Mouse (Mus musculus) G1E (cell line): Measurements from ENCODE around the gene Ccdc106.

Experiments
- CTCF ChIP-seq: IDR thresholded peaks from 2 replicates; pipeline ENCODE4 v1.5.1; 2012; ENCODE audit warnings: low read depth, low read length, inconsistent platforms, mixed read lengths
- GATA2 ChIP-seq: IDR thresholded peaks from 2 replicates; pipeline ENCODE4 v1.6.1; 2012; ENCODE audit warnings: low read depth, low read length, inconsistent platforms, borderline replicate concordance
- POLR2AphosphoS5 ChIP-seq: IDR thresholded peaks from 2 replicates; pipeline ENCODE4 v1.6.1; 2012; ENCODE audit warnings: low read depth, low read length, inconsistent platforms; ENCODE audit not compliant: insufficient replicate concordance
- TAL1 ChIP-seq: conservative IDR thresholded peaks from 2 replicates; pipeline ENCODE4 v1.6.1; 2012; ENCODE audit warnings: low read depth, low read length, inconsistent platforms, mixed read lengths

GRCm38 (mm10) chr7:5059421-5059820 is 39.1 kb downstream of the Ccdc106 start:
- TF ChIP-seq CTCF (no peak), TAL1 (no peak), POLR2AphosphoS5 (no peak), GATA2 (no peak)
